Mouse (Mus musculus): Measurements from ENCODE around the gene Chmp5.

DNA sequence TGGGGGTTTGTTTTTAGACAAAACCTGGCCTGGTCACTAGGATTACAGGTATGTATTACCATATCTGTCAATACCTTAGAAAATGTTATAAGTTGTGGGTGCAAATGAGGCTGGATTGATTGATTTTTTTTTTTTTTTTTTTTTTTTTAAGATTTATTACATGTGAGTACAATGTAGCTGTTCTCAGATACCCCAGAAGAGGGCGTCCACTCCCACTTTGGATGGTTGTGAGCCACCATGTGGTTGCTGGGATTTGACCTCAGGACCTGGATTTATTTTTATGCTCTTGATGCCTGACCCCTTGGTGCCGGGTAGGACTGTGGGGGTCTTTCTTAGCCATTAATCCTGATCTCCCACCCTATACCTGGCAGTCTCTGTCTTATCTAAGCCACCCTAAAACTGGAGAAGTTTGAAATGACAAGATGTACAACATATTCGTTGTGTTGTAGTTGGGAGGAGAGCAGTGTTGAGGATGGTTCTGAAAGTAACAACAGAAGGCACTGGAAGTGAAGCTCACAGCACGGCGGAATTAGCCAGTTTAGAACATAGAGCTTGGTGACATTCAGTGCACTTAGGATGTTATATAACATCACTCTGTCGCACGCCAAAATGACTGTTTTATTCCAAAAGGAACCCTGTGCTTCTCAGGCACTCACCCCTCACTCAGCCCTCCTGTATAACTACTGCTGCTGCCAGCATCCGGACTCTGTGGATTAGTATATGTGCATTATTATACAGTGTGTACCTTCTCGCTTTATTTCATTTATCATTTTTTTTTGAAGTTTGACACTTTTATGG lies 52.8 kb downstream of the Chmp5 start:
- TF ChIP-seq CTCF (IDR thresholded peaks at IDR 0.05) (peak; percentile 29), POLR2A (IDR thresholded peaks at IDR 0.05; ENCODE audit: insufficient read depth, low read depth, low read length) (no peak), EP300 (IDR thresholded peaks at IDR 0.05; ENCODE audit: insufficient read depth, low read depth, low read length) (no peak)

Measured in heart, adult 2 months (tissue).